Mouse (Mus musculus) brain, embryonic 14.5 days (tissue): ENCODE measurements at regions not wholly inside any gene's neighbourhood (a gene's known extent, or its start where the extent isn't known, plus 50 kb on each side); places are given as distances from the start of the nearest gene placed in this dataset.
"Not testable (repeated sequence)": the region's sequence is repeated elsewhere in the genome, so short reads cannot be mapped to it uniquely, and the experiment has no call there.

Source experiments
- DNase-seq: peaks from one replicate; pipeline ENCODE4 v3.0.0-alpha.2; 2011; ENCODE audit warnings: low read depth
- CTCF ChIP-seq: fragments of 200-500 bp; IDR thresholded peaks from 2 replicates; pipeline ENCODE4 v1.5.1; 2012; ENCODE audit warnings: inconsistent platforms, mild to moderate bottlenecking, moderate library complexity, borderline replicate concordance; ENCODE audit not compliant: insufficient read depth, insufficient read length; ENCODE audit errors: extremely low read depth
- POLR2A ChIP-seq: fragments of 200-500 bp; IDR thresholded peaks from 2 replicates; pipeline ENCODE4 v1.6.1; 2012; ENCODE audit warnings: mild to moderate bottlenecking, inconsistent platforms, borderline replicate concordance; ENCODE audit not compliant: poor library complexity, insufficient read depth, insufficient read length, severe bottlenecking; ENCODE audit errors: extremely low read depth

DNA sequence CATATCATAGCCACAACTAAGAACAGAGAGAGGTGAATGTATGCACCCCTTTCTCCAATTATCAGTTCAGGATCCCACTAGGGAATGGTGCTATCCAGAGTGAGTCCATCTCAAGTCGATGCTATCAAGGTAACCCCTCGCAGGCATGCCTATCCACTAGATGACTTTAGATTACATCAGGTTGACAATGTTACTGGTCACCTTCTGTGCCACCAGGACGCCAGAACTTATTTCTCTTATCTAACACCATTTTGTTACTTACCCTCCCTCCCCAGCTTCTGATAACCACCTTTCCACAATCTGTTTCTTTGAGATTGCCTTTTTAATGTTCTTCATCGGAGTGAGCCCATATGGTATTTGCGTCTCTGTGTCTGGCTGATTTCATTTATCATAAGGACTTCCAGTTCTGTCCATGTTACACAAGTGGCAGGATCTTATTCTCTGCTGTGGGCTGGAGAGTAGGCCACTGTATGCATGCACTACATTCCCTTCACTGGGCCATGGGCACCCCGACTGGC, 57.9 kb upstream of the Klf13 start:
- no peak for DNase-seq
- TF ChIP-seq POLR2A, result no peak
- no peak for TF ChIP-seq CTCF

- TF ChIP-seq CTCF (no peak), POLR2A (no peak)
- DNase-seq, result no peak
Observed at GRCm38 (mm10) chr7:63995255-63995980, 56.7 kb upstream of the Klf13 start.

GRCm38 (mm10) chr7:63994769-63995168, 56.1 kb upstream of the Klf13 start:
- DNase-seq, result not testable (repeated sequence)

- no peak for TF ChIP-seq POLR2A
- no peak for TF ChIP-seq CTCF
- DNase-seq, result no peak
Observed at GRCm38 (mm10) chr7:63992155-63992554, 53.4 kb upstream of the Klf13 start.

DNA sequence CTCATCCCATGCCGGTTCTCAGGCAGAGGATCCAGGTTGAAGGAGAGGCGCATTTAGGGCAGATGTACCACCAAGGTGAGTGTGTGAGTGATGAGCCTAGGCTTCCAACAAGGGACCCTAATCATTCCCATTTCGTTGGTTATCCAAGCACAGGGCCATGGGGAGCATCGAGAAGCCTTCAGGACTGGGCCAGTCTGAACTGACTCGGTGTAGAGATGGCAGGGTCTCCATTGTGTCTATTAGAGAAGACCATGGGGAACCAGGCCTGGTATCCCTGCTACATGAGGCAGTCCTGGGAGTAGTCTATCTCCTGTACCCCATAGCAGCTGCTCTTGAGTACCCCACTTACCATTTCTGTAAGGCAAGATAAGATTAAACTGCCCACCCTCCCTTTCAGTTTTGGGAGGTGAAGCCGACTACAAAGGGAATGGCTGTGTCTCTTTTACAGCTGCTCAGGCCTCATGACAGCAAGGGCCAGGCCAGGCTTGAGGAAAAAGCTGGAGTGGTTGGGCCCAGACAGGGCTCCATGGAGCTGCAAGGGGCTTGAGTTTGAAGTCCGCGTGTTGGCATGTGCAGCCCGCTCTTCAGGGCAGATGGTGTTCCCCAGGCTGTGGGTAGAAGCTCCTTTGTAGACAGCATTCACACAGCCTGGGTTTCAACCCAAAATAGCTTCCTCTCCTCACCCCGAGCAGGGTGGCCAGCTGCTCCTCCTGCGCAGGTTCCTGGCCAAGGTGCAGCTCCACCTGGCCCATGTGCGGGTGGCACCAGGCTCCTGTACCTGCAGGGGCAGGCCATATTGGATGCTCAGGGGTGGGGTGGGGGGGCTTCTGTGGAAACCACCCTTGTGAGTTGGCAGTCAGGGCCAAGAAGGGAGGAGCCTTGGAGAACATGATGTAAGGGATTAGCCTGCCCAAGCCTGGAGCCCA, 52.6 kb upstream of the Klf13 start:
- DNase-seq, result peak; percentile 34
- TF ChIP-seq POLR2A (no peak), CTCF (no peak)

GRCm38 (mm10) chr7:63990312-63991028, 51.8 kb upstream of the Klf13 start:
- no peak for DNase-seq
- TF ChIP-seq POLR2A, result no peak
- TF ChIP-seq CTCF, result no peak

GRCm38 (mm10) chr7:63989736-63990135, 51.0 kb upstream of the Klf13 start:
- no peak for DNase-seq
- no peak for TF ChIP-seq POLR2A
- no peak for TF ChIP-seq CTCF
